Mouse (Mus musculus) E14TG2a.4 (cell line): Measurements from ENCODE around the gene Zyg11a.

Source experiments
- CTCF ChIP-seq: conservative IDR thresholded peaks from 2 replicates; pipeline ENCODE4 v1.5.1; 2014; ENCODE audit warnings: low read length
- NANOG ChIP-seq: IDR thresholded peaks from 2 replicates; pipeline ENCODE4 v1.6.1; 2014; ENCODE audit warnings: borderline replicate concordance, low read length, mixed read lengths
- POU5F1 ChIP-seq: IDR thresholded peaks from 2 replicates; pipeline ENCODE4 v1.6.1; 2014; ENCODE audit warnings: low read length, borderline replicate concordance

GRCm38 (mm10) chr4:108196277-108196855 is 21.5 kb downstream of the Zyg11a start:
- TF ChIP-seq CTCF (no peak), POU5F1 (no peak), NANOG (no peak)
